Mouse (Mus musculus): Measurements from ENCODE around the gene Zfp983.

DNA sequence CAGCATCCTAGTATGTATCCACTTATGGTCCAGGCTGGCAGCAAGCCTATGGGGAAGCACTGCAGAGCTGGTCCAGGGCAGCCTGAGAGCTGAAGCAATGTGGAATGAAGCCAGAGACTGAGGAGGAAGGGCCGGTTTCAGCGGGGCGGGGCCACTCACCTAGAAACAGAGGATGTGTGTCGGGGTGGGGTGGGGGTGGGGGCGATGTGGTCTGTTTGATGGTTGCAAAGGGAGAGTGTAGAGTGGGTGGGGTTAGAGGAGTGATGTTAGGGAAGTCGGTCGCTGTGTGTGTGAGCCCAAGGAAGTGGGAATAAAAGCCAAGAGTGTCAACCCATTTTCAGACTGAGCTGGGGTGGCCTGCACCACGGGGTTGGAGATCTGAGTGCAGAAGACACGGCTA, 33.1 kb upstream of the Zfp983 start:
- TF ChIP-seq GATA1 (IDR thresholded peaks at IDR 0.05; ENCODE audit: low read length) (no peak), TAL1 (IDR thresholded peaks at IDR 0.05; ENCODE audit: low read length) (no peak)
